Mouse (Mus musculus) layer of hippocampus, adult 8-10 months (tissue): ENCODE results near the gene Ube2d1. TPM values are rescaled to one million over a fixed set of nuclear protein-coding genes. Genes with fewer than 3 reads are reported as not detected.
A peak's percentile ranks its signal among the peaks of the same experiment; 100 is the strongest.

Experiments used
- DNase-seq, 2 experiments: peaks; one replicate each; pipeline ENCODE4 v3.0.0; 2022; ENCODE audit warnings: low spot score in 2 of 2
- total RNA-seq, 4 experiments: library from RNA; stranded (reverse); gene quantifications; 2 replicates each; pipeline ENCODE4 v1.2.4; 2022

The Ube2d1 gene
- total RNA-seq, 4 experiments from 2014 or later = 48.3 to 51.1 (median 49.1) TPM

- peak; percentile 56 to 88 for DNase-seq
Observed at GRCm38 (mm10) chr10:71225894-71226293, 59.2 kb downstream of the Ube2d1 start.

GRCm38 (mm10) chr10:71223101-71223500, 62.0 kb downstream of the Ube2d1 start:
- no peak for DNase-seq

GRCm38 (mm10) chr10:71222639-71223038, 62.4 kb downstream of the Ube2d1 start:
- no peak for DNase-seq

GRCm38 (mm10) chr10:71218228-71218892, 66.7 kb downstream of the Ube2d1 start:
- DNase-seq = peak; percentile 59 to 88

- DNase-seq = no peak
Observed at GRCm38 (mm10) chr10:71215996-71216395, 69.1 kb downstream of the Ube2d1 start.

Other genes with a start within 250 kb of the Ube2d1 start
- 1 to 10 TPM; 4.8 to 7.1 (median 5.3) TPM for gene Bicc1, start 125.6 kb downstream of the Ube2d1 start, total RNA-seq
- 10 to 100 TPM; 40.2 to 54.4 (median 44.8) TPM for gene Tfam, start 47.0 kb downstream of the Ube2d1 start, total RNA-seq
- 100 to 1,000 TPM; 117 to 140 (median 130) TPM for gene Cisd1, start 59.7 kb upstream of the Ube2d1 start, total RNA-seq
- 10 to 100 TPM; 35.0 to 41.8 (median 37.4) TPM for gene Ipmk, start 62.5 kb upstream of the Ube2d1 start, total RNA-seq